Mouse (Mus musculus): ENCODE results near the gene Tex46.

The Tex46 gene

DNA sequence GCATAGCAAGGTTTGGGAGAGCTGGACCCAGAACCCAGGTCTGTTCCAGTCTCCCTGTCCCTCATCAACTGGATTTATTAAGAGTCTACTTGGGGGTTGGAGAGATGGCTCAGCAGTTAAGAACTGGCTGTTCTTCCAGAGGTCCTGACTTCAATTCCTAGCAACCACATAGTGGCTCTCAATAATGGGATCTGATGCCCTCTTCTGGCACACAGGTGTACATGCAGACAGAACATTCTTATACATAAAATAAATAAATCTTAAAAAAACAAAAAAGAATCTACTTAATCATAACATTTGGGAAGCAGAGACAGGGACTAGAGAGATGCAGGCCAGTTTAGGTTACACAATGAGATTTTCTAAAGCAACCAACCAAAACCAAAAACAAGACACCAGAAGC lies 25.8 kb downstream of the Tex46 start:
- no peak for DNase-seq

DNA sequence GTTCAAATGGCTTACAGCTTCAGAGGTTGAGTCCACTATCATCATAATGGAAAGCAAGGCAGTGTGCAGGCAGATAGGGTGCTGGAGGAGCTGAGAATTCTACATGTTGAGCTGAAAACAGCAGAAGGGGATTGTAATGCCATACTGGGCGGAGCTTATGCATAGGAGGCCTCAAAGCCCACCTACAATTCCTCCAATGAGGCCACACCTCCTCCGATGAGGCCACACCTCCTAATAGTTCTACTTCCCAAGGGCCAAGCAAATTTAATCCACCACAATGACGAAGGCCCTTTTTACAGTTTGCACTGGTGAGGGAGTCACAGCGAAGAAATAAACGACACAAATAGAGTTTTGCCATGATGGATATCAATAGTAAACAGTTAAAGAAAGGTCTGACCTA lies 26.3 kb downstream of the Tex46 start:
- DNase-seq, result no peak

DNA sequence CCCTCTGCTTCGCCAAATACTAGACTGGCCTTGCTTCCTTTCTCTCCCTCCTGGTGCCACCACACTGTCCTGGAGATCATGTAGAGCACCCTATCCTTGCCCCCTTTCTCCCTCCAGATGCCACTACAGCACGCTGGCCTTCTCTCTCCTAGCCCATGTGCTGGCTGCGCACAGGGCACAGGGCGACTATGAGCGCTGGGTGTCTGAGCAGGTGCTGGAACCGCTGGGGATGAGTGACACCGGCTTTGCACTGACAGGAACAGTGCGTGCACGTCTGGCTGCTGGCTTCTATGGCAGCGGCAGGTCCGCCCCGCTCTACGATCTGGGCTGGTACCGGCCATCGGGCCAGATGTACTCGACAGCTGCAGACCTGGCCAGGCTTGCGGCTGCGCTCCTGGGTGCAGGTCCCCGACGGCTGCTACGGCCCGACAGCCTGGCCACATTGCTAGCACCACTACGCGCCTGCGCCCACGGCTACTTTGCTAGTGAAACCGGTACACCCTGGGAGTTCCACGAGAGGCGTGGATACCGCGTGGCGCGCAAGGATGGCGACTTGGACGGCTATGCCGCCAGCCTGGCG lies 26.8 kb downstream of the Tex46 start:
- no peak for DNase-seq

DNA sequence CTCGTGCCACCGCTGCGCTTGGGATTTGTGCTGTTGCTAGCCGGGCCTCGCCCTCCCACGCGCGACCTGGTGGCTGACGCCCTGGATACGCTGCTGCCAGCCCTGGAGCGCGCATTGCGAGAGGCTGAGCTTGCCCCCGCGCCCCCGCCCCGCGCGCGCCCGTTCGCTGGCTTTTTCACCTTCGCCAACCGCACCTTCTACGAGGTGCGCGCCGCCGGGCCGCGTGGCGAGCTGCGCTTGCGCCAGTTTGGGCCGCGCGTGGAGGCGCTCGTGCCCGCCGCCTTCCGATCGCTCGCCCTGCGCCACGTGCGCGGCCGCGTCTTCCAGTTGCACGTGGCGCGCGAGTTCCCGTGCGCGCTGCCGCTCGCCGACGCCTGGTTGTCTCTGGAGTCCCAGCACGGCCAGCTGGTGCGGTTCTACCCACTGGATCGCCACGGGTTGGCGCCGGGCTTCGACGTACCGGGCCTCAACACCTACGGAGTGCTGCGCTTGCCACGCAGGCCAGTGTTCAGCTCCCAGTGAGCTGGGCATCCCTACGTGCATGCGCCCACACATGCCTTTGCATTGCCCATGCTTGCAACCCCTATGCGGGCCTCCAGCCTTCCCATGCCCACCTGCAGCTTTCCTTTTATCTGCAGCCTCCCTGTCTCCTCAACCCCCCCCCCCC lies 27.5 kb downstream of the Tex46 start:
- DNase-seq, result no peak

DNA sequence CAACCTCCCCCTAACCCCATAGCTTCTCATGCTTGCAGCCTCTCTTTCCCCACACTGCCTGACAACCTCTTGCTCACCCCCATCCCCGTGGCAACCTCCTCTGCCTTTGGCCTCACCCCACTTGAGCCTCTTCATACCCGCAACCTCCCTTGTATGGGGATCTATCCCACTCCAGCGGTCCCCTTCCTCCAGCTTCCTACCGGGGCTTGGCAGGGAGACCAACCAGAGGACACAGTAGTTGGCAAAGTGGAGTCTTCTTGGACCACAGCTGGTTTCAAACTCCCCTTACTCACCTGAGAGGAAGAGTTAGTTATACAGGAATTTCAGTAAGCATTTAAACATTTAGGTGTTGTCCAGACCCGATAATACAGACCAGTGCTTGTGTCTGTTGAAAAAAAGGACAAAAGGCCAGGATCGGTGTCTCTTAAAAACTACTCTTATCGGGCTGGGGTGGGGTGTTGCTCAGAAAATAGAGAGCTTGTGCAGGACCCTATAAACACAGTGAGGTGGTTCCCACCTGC lies 28.1 kb downstream of the Tex46 start:
- no peak for DNase-seq

DNA sequence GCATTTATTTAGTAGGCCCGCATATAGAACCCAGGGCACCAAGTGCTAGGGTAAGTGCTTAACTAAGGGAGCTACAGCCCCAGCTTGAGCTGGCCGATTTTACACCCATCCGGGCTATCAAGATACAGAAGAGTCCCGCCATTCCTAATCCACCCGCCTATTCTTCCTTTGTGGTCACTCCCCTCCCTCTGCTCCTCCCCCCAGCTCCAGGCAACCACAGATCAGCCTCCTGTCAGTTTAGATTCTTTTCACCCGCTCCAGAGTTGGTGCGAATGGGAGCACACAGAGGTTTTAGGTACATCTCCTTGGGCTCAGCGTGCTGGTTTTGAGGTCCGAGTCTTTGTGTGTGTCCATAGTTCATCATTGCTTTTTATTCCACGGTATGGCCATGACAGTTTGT lies 28.7 kb downstream of the Tex46 start:
- no peak for DNase-seq

DNA sequence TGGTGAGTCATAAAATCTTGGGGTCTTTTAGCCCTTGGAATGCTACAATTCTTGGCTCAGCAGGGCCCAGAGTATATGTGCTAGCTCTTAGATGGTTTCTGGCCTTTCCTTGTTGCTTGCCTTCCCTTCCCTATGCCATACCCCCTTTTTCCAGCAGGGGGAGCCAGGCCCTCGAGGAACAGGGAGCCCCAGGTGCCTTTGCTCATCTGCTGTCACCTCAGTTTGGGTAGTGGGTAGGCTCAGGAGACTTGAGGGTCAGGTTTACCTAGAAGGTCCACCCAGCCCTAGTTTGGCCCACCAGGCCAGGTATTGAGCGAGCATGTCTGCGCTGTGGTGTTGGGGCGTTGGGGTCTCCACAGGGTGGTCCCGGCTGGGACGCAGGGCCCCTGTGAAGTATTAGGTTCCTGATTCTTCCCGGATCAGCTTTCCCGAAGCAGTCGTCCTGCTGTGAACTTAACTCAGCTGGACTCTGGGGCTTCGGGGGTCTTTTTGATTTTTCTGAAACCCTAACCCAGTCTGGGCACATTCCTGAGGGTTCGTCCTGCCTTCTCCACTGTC lies 38.8 kb downstream of the Tex46 start:
- peak; percentile 85 for DNase-seq

DNA sequence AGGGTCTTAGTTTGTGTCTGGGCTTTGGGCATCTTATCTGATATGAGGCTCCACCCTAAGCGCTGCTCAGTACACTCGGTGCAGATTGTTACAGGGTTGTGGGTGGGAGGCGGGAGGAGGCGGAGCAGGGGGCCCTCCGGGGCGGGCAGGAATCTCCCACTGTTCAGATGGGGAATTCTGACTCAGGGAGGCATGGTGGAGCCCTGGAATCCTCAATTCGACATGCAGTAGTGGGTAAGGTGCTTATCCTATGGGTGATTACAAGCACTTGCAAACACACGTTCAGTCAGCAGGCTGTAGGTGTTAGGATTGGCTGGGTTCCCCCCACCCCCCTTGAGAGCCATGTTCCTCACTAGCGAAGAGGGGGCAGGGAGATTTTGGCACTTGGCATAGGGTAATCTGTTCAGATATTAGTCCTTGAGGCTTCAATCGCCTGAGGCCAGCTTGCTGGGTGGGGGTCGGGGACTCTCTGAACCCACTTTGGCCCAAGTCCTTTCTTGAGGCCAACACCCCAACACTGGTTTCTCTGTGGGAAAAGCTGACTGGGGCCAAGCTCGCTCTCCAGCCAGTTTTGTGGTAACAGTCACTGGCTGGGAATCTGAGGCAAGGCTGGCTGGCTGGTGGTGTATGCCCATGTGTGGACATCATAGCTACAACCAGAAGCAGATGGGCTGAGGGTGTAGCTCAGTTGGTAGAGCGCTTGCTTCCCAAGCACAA lies 39.4 kb downstream of the Tex46 start:
- DNase-seq, result no peak

DNA sequence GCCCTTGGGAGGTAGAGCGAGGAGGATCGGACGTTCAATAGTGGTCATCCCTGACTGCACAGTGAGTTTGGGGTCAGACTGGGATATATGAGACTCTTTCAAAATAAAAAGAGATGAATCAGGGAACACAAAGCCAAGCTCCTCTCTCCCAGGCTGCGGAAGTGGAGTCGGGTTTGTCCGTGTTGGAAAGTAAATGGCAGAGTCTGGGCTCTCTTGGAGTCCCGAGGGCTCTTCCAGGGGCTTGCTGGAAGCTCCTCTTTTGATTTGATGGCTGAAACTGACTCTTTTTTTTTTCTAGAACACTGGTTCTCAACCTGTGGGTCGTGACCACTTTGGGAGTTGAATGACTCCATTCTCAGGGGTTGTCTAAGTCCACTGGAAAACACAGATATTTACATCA lies 40.0 kb downstream of the Tex46 start:
- no peak for DNase-seq

DNA sequence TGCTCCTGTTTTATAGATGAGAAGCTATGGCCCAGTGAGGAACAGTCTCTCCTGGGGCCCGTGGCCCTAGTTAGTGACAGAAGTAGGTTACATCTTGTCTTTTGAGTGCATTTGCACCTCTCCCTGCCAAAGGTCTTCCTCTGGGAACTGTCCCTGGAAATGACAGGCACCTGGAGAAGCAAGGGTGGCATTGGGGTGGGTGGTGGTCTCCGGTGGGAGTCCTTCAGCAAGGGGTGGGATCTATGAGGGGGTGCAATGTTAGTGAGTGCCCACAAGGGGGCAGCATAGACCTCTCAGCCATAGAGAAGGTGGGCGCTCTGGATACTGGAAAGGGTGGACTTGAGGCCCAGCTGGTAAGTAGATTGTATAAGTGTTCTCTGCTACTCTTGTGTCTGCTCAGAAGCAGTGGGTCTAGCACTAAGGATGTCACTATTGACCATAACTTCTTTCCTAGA lies 41.1 kb downstream of the Tex46 start:
- DNase-seq, result peak; percentile 20

DNA sequence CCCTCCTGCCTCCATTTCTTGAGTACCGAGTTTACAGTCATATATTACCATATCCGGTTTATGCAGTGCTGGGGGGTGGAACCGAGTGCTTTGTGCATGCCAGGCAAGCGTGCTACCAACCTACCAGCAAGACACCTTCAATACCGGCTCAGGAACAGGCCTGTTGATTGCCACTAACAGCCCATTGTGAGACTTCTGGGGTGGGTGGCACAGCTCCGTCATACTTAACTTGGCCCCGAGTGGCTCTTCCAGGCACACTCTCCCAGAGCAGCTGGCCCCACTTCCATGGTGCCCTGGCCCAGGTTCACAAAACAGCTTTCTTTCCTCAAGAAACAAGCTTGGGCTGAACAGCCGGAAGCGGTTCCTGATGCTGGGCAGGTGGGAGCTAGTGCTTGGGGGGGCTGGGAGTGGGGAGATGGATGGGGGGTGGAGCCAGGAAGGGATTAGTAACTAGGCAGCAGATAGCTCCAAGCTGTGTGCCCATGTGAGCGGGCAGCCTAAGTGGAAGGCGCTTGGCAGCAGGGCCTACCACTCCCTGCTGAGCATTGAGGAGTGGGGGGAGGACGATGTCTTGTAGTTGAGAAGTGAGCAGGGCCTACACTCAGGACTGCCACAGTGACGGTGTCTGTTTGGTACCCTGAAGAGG lies 41.8 kb downstream of the Tex46 start:
- no peak for DNase-seq

DNA sequence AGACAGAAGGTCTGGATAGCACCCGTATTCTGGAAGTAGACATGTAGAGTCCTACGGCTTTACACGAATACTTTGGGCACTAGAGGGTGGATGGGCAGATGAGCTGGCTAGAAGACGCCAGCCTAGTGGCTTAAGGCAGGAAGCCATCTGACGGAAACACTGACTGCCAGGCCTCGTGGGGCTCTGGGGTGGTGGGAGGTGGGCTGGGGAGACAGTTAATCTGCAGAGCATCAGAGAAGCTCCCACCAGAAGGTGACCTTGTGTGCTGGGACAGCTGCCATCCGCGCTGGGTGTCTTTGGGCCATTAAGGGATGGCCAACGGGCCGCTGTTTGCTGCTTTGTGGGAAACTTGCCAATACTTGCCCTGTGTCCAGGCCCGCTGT lies 42.3 kb downstream of the Tex46 start:
- no peak for DNase-seq

DNA sequence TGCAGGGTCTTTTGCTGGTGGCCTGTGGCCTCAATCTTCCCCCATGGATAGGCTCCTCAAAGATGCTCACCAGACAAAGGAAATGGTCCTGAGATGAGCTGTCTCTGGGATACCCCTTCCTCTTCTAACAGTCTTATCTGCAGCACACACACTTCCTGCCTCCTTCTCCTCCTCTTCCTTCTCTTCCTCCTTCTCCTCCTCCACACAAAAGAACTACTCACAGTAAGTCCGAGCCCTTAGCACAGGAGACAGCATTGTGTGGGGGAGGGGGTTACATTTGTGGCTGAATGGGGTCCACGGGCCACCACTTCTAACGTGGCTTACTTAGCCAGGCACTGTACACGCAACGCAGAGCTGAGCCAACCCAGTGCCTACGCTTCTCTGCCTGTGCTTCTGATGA lies 42.8 kb downstream of the Tex46 start:
- DNase-seq, result no peak

DNA sequence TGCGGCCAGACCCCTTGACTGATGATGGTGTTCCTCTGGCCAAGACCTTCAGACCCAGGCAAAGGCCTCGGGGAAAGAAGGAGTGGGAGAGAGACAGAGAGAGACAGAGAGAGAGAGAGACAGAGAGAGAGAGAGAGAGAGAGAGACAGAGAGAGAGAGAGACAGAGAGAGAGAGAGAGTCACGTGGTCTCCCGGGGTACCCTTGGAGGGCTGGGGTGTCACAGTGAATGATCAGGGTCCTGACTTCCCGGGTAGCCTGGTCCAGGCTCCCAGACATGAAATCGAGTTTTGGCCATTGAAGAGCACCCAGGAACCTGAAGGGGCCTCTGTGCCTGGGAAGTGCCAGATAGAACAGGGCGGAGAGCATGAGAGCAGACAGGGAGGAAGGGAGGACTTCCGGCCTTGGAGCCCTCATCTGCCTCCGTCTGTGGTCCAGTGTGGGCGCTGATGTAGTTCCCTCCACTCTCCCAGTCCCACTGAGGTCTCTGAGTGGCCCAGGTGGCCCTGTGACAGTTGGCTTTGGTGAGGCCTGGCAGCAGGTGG lies 43.5 kb downstream of the Tex46 start:
- DNase-seq, result no peak

DNA sequence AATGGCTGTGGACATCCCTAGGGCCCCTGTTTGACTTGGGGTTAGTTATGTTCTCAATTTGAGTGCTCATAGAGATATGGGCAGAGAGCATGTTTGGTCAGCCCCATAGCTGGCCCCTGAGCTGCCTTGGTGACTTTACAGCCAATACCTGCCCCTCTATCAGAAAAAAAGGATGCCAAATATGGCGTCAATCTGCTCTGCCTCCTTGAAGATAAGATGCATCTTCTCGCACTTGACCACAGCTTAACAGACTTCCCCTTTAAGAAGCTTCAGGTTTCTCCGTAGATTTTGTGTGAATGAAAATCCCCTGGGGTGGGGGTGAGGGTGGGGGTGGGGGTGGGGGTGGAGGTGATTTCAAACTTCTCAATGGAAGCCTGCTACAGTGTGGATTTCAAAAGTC lies 47.7 kb downstream of the Tex46 start:
- DNase-seq, result no peak
